Mouse (Mus musculus) myocyte (in vitro differentiated cells): Measurements from ENCODE around the gene Gm11060.

Experiments
- POLR2A ChIP-seq: IDR thresholded peaks from one replicate; pipeline ENCODE4 v1.6.1; 2011; ENCODE audit warnings: low read depth, mild to moderate bottlenecking, control low read depth, moderate library complexity; ENCODE audit not compliant: insufficient read length
- USF1 ChIP-seq: IDR thresholded peaks from one replicate; pipeline ENCODE4 v1.6.1; 2011; ENCODE audit warnings: low read depth, mild to moderate bottlenecking, control low read depth, moderate library complexity

DNA sequence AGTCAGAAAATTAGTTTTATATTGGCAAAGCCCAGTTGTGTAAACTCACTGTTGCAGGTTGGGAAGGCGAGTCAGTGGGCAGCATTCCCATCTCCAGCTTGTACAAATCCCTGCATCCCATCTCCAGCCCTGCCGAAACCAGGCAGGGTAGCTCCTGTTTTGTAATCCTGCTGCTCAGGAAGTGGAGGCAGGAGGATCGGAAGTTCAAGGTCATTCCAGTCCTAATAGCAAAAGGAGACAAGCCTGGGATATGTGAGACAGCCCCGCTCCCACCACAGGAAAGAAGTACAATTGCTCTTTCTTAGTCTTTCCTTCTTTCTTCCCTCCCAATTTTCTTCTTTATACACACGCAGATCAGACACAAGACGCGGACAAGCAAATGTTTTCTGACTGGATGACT lies 8.7 kb downstream of the Gm11060 start:
- TF ChIP-seq POLR2A, result no peak
- no peak for TF ChIP-seq USF1
